Mouse (Mus musculus) intestine, postnatal 0 days (tissue): ENCODE data around the gene Ell2. TPM values are rescaled to one million over a fixed set of nuclear protein-coding genes. Genes with fewer than 3 reads are reported as not detected.

Experiments used
- ATAC-seq: fragments of 200-750 bp; cut with Nextera tagmentation; 2 replicates; pipeline ENCODE4 v1.8.0; 2017; ENCODE audit warnings: mild to moderate bottlenecking, moderate TSS enrichment, moderate library complexity
- H3K27ac ChIP-seq: fragments of 300-500 bp; sonication (generic); 2 replicates; pipeline ENCODE4 v1.5.1; 2014; ENCODE audit warnings: mild to moderate bottlenecking, low read depth, low read length, moderate library complexity
- H3K27me3 ChIP-seq: fragments of 300-500 bp; sonication (generic); replicated peaks from 2 replicates; pipeline ENCODE4 v1.6.1; 2014; ENCODE audit warnings: low read length, mixed read lengths; ENCODE audit not compliant: control insufficient read depth, insufficient read depth
- H3K36me3 ChIP-seq: fragments of 300-500 bp; sonication (generic); 2 replicates; pipeline ENCODE4 v1.6.1; 2014; ENCODE audit warnings: mild to moderate bottlenecking, moderate library complexity; ENCODE audit not compliant: control insufficient read depth, insufficient read depth
- H3K4me1 ChIP-seq: fragments of 300-500 bp; sonication (generic); replicated peaks from 2 replicates; pipeline ENCODE4 v1.6.1; 2014; ENCODE audit warnings: antibody characterized with exemption, low read length, mixed read lengths; ENCODE audit not compliant: control insufficient read depth, insufficient read depth
- H3K4me2 ChIP-seq: fragments of 300-500 bp; sonication (generic); replicated peaks from 2 replicates; pipeline ENCODE4 v1.6.1; 2014; ENCODE audit warnings: low read depth, mild to moderate bottlenecking, moderate library complexity
- H3K4me3 ChIP-seq: fragments of 300-500 bp; sonication (generic); 2 replicates; pipeline ENCODE4 v1.5.1; 2014; ENCODE audit warnings: low read depth, low read length
- H3K9ac ChIP-seq: fragments of 300-500 bp; sonication (generic); 2 replicates; pipeline ENCODE4 v1.6.1; 2014; ENCODE audit warnings: mild to moderate bottlenecking, low read depth, low read length
- H3K9me3 ChIP-seq: fragments of 300-500 bp; sonication (generic); 2 replicates; pipeline ENCODE4 v1.6.1; 2016; ENCODE audit warnings: mixed run types; ENCODE audit not compliant: control insufficient read depth
- CTCF ChIP-seq: sonication (generic); IDR thresholded peaks from 2 replicates; pipeline ENCODE4 v1.5.1; 2016; ENCODE audit warnings: low read depth, mild to moderate bottlenecking, control low read depth, antibody characterized with exemption, moderate library complexity
- WGBS: fragments of 180-500 bp; shearing (Covaris S2); extraction: QIAGEN DNeasy Blood & Tissue Kit; methylation state at CpG from one replicate; pipeline ENCODE4 v1.1.7; 2014; 5-methylcytosine and 5-hydroxymethylcytosine counted together
- polyA plus RNA-seq: library from polyadenylated mRNA; unstranded; fragments of >200 nt; fragmentation: Nextera tagmentation; extraction: Ambion mirVana; gene quantifications from 2 replicates; pipeline ENCODE4 v1.2.1, GENCODE M21; 2015

The Ell2 gene
- polyA plus RNA-seq, 1 experiment from 2014 or later = 4.1 TPM

DNA sequence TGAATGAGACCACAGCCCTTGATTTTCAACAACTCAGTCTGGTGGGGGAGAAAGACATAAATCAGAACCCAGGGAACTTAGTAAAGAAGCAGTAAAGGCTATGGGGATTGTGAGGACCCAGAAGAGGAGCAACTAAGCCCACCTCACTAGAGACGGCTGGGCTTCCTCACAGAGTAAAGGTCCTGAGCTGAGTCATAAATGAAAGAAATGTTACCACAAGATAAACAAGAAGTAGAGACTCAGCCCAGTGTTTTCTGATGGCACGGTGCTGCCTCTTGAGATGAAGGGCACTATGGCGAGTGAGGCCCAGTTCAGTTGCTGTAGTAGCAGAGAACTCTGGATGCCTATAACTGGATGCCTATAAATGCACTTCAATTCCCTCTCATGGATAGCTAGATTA is 32.4 kb downstream of the Ell2 start:
- H3K9me3 ChIP-seq = no peaks in the 10 kb centered on the region
- TF ChIP-seq CTCF = no peak
- no peaks in the 10 kb centered on the region for H3K4me1 ChIP-seq
- no peaks in the 10 kb centered on the region for H3K27me3 ChIP-seq
- 37% methylated on average over 3 of the region's 3 CpGs for WGBS
- no peak overlapping the region for H3K27ac ChIP-seq
- H3K9ac ChIP-seq = no peak overlapping the region
- no peaks in the 10 kb centered on the region for H3K36me3 ChIP-seq
- no peak for ATAC-seq
- no peak overlapping the region for H3K4me3 ChIP-seq
- H3K4me2 ChIP-seq = no peak overlapping the region

DNA sequence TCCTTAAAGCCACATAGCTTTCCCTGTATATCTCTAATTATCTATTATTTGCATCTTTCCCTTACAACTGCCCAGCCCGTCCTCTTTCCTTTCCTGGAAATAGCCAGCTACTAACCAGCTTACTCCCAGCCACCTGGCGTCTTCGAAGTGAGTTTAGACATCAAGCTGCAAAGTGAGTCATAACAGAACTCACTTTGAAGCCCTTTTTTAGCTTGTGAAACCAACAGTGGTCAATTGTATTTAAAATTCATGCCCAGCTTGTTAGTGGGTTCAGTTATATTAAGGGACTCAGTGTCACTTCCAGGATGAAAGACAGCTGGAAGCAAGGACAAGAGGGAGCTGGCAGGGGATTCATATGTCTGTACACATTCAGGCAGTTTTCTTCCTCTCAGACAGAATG is 33.5 kb downstream of the Ell2 start:
- Histone ChIP-seq H3K4me1 (no peaks in the 10 kb centered on the region), H3K9ac (no peak overlapping the region), H3K4me3 (no peak overlapping the region), H3K4me2 (no peak overlapping the region), H3K9me3 (no peaks in the 10 kb centered on the region), H3K27ac (no peak overlapping the region), H3K27me3 (no peaks in the 10 kb centered on the region), H3K36me3 (no peaks in the 10 kb centered on the region)
- 49% methylated on average over 3 of the region's 3 CpGs for WGBS
- ATAC-seq = no peak
- TF ChIP-seq CTCF = no peak

DNA sequence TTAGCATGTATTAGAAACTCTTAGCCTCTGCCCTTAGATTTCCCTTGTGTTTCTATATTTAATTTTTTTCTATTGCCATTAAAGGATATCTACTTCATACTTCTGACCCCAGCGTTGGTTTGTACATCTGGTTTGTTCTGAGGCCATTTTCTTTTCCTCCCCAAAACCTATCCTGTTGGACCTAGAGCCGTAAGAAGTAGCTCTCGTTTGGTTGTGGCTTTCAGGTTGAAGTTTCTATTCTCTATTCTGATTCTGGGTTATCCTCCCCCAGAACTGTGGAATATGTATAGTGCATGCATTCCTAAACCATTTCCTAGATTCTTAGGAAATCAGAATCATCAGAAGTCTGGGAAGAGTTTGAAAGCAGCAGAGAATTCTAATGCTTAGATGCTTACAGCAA is 34.6 kb downstream of the Ell2 start:
- WGBS = 91% methylated on average over 3 of the region's 3 CpGs
- no peak for ATAC-seq
- H3K9ac ChIP-seq = no peak overlapping the region
- no peaks in the 10 kb centered on the region for H3K36me3 ChIP-seq
- no peaks in the 10 kb centered on the region for H3K4me1 ChIP-seq
- H3K4me3 ChIP-seq = no peak overlapping the region
- no peak overlapping the region for H3K27ac ChIP-seq
- no peaks in the 10 kb centered on the region for H3K9me3 ChIP-seq
- no peak for TF ChIP-seq CTCF
- H3K27me3 ChIP-seq = no peaks in the 10 kb centered on the region
- H3K4me2 ChIP-seq = no peak overlapping the region

DNA sequence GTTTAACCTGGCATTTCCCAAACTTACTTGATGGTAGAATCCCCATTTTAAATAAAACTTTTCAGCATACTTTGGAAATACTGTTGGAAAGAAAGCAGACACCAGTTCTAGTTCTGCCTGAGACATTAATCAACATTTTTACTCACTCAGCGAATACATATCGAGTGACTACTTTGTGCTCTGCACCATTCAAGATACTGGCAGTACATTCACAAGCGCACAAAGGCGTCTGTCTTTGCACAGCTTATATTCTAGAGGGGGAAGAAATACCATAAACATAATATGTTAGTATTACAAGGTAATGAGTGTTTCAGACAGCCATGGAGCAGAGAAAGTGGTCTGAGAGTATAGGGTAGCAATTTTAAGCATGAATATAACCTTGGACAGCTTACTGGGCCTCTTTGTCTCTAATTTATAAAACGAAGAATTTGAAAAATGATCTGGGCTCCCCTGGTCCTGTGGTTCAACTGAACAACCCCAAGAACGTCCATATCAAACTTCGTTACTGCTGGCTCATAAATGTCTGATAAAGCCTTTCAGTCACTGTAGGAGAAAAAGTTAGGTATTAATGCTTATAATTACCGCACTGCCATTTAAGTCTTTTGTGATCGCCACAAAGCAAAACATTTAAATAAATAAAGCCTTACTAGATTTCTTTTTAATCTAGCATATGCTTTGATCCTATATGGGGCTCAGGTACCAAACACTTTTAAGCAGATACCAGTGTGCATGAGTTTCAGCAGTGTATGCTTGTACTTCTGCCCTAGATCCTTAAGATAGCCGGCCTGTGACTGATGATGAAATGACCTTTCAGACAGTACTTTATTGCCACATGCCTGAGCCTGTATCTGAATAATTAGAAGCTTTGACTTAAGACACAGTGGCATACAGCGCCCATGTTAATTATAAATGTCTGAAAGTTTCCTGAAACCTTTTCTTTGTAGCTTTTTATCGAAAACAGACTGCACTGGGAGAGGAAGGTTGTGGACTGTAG is 35.5 kb downstream of the Ell2 start:
- no peaks in the 10 kb centered on the region for H3K9me3 ChIP-seq
- H3K9ac ChIP-seq = no peak overlapping the region
- H3K4me1 ChIP-seq = no peaks in the 10 kb centered on the region
- H3K4me2 ChIP-seq = no peak overlapping the region
- ATAC-seq = peak; percentile 68; the same call in 1 of the 2 replicates
- no peaks in the 10 kb centered on the region for H3K27me3 ChIP-seq
- no peak overlapping the region for H3K27ac ChIP-seq
- TF ChIP-seq CTCF = no peak
- 61% methylated on average over 12 of the region's 12 CpGs for WGBS
- H3K36me3 ChIP-seq = no peaks in the 10 kb centered on the region
- H3K4me3 ChIP-seq = no peak overlapping the region

DNA sequence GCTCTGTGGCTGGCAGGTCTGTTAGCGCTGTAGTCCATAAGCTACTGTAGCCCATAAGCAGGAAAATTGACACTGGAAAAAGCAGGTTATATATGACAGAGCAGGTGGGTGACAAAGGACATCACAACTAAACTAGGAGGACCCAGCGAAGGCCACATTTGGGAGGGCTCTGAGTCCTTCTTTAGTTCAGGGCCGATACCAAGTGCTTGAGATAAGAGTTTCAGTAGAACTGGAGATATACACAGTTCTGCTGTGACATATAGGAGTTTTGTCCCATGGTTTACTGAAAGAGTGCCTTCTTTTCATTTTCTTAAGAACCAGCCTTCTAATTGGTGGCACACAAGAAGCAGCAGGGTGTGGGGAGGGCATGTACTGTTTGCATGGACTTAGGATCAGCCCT is 36.4 kb downstream of the Ell2 start:
- no peak overlapping the region for H3K4me2 ChIP-seq
- no peaks in the 10 kb centered on the region for H3K36me3 ChIP-seq
- no peak overlapping the region for H3K4me3 ChIP-seq
- H3K9ac ChIP-seq = no peak overlapping the region
- no peak overlapping the region for H3K27ac ChIP-seq
- 96% methylated on average over 3 of the region's 3 CpGs for WGBS
- no peaks in the 10 kb centered on the region for H3K9me3 ChIP-seq
- H3K4me1 ChIP-seq = no peaks in the 10 kb centered on the region
- ATAC-seq = no peak
- no peaks in the 10 kb centered on the region for H3K27me3 ChIP-seq
- no peak for TF ChIP-seq CTCF

DNA sequence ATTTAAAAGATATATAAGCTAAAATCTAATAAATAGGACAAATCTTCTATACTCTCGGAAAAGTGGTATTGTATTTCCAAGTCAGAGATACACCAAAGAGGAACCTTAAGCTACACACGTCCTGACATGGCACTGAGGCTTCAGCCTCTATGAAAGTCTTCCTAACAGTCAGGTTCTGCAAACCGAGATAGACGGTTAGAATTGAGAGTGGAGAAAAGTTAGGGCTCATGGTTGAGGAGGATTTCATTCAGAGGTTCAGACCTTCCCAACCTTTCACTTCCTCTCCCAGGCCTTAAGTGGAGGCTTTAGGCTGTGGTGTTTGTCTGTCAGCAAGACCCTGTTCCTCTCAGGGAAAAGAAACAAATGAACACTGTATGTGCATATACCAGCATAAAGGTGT is 37.5 kb downstream of the Ell2 start:
- H3K4me3 ChIP-seq = no peak overlapping the region
- ATAC-seq = no peak
- 89% methylated on average over 4 of the region's 4 CpGs for WGBS
- no peaks in the 10 kb centered on the region for H3K4me1 ChIP-seq
- H3K27ac ChIP-seq = no peak overlapping the region
- H3K9ac ChIP-seq = no peak overlapping the region
- no peaks in the 10 kb centered on the region for H3K27me3 ChIP-seq
- no peak for TF ChIP-seq CTCF
- no peaks in the 10 kb centered on the region for H3K9me3 ChIP-seq
- no peaks in the 10 kb centered on the region for H3K36me3 ChIP-seq
- no peak overlapping the region for H3K4me2 ChIP-seq
